Mouse (Mus musculus) testis, adult 2 months (tissue): ENCODE data around the gene Cog5.

ENCODE experiments used
- CTCF ChIP-seq: fragments of 200-500 bp; IDR thresholded peaks from 2 replicates; pipeline ENCODE4 v1.5.1; 2012; ENCODE audit warnings: low read depth, mild to moderate bottlenecking, inconsistent platforms, low read length, moderate library complexity; ENCODE audit not compliant: control insufficient read depth, insufficient read depth, insufficient replicate concordance
- POLR2A ChIP-seq: fragments of 200-500 bp; IDR thresholded peaks from 2 replicates; pipeline ENCODE4 v1.6.1; 2012; ENCODE audit warnings: low read depth, mild to moderate bottlenecking, inconsistent platforms, low read length, moderate library complexity; ENCODE audit not compliant: control insufficient read depth

- TF ChIP-seq CTCF: no peak
- no peak for TF ChIP-seq POLR2A
Measured at GRCm38 (mm10) chr12:31633970-31634342, 20.7 kb upstream of the Cog5 start.
